Mouse (Mus musculus) embryonic stem cell, embryonic (primary cell): ENCODE measurements at regions not wholly inside any gene's neighbourhood (a gene's known extent, or its start where the extent isn't known, plus 50 kb on each side); places are given as distances from the start of the nearest gene placed in this dataset.

Source experiments
- CTCF ChIA-PET, 4 experiments: fragments of 300-600 bp in 2 of 4; fragments of 350-600 bp in 2 of 4; sonication (Branson Sonifier 250); formaldehyde crosslinking; loops; one replicate each; lab custom pipeline; 2022; ENCODE audit warnings: inconsistent platforms in 2 of 4; lab: Charles Lee
- POLR2A ChIA-PET, 4 experiments: fragments of 300-600 bp in 2 of 4; fragments of 350-600 bp in 2 of 4; sonication (Branson Sonifier 250); formaldehyde crosslinking; loops; one replicate each; lab custom pipeline; 2022; ENCODE audit warnings: antibody characterized with exemption in 4 of 4, inconsistent platforms in 1 of 4; lab: Charles Lee

DNA sequence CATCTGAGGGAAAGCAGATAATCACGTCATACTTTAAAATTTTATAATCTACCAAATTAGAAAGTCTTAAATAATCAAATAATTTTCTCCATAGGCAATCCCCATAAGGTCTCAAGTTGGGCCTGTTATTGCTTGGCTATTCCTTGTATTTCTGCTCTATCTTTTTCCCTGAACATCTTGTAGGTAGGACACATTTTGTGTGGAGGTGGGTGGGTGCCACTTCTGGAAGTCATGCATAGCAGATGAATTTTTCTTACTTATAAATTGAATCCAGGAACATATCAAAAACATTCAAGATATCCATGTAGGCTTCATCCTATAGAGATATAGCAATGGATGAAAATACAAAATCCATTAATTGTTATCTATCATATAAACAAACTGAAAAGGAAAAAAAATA is 1418.7 kb downstream of the Cdh11 start:
- ChIA-PET POLR2A (no interaction called here), CTCF (no interaction called here)

DNA sequence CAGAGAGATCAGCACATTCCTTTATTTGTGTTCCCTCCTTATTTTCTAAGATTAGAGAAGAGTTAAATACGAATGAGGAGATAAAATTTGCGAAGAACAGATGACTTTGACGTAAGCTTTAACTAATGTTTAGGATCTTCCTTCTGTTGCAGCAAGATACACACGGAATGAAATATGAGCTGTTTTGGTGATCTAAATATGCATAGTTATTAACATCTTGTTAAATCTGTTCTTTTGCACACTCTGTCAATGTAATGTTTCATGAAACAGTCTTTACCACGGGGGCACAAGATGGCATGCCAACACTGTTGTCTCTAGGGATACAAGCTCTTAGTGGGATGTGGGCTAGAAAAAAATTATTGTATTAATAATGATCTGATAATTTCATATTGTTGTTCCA is 1434.6 kb downstream of the Cdh11 start:
- CTCF ChIA-PET, result no interaction called here
- POLR2A ChIA-PET, result no interaction called here

DNA sequence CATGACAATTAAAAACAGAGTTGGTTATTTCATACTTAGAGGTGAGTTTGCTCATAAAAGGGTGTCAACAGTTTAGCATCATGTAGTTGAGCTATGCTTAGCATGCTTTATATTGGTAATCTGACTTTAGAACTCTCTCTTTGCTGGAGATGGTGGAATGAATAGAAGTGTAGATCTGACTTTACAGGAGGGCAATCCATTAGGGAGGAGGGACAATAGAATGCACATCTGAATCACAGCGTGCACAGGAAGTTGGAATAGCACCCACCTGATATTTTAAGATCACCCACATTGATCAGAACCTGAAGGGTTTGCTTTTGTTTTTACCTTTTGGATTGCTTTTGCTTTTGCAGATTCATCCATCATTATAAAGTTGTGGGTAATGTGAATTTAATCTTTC is 1435.7 kb downstream of the Cdh11 start:
- ChIA-PET POLR2A (no interaction called here), CTCF (no interaction called here)

DNA sequence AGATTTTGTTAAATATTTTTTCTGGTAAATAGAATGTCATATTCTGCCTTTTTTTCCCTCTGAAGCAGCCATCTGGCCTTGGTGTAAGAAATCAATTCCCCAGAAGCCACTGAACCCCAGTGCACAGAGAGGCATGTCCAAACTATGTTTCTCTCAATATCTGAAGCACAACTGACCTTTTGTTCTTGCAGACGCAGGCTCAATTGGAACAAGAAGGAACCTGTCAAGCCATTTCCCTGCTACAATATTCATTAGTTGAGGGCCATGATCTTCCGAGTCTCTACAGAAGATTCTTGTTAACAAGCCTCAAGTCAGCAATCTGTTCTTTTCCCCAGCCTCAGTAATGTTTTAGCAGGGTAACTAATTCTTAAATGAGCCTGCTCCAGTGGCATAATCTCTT is 1456.2 kb downstream of the Cdh11 start:
- CTCF ChIA-PET, result no interaction called here

DNA sequence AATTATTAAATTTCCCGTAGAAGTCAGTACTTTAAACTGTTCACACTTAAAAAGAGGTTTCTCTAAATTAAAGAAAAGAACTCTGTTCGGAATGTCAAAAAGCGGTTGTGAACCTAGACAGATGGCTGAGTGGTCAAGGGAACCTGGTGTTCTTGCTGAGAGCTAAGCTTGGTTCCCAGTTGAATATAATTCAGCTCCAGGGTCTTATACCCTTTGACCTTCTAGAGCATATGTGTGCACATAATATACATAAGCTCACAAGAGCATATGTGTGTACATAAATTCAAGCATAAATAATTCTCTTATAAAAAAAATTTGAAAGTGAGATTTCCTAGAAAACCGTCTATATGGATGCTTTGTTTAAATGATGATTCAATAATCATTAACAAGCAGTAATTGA is 1456.7 kb downstream of the Cdh11 start:
- ChIA-PET POLR2A (no interaction called here), CTCF (no interaction called here)

More for the DNA sequence above, 1456.2 kb downstream of the Cdh11 start:
- POLR2A ChIA-PET, result no interaction called here

DNA sequence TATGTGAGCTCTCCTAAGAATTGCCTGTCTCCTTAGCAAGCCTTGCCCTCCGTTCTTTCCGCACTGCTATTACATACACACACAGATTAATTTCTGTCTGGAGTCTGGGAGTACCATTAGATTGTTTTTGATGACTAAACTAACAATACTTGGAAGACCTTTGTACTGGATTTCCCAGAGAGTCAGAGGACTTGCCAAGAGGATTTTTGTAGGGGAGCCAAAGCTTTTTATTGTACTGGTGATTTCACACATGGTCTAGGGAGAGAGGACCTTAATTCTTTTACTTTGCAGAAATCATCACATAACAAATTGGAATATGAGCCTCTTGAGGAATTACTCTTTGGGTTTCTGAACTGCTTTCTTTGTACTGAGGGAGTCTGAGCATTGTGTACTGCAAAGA is 1486.9 kb downstream of the Cdh11 start:
- POLR2A ChIA-PET, result no interaction called here
- CTCF ChIA-PET, result no interaction called here

DNA sequence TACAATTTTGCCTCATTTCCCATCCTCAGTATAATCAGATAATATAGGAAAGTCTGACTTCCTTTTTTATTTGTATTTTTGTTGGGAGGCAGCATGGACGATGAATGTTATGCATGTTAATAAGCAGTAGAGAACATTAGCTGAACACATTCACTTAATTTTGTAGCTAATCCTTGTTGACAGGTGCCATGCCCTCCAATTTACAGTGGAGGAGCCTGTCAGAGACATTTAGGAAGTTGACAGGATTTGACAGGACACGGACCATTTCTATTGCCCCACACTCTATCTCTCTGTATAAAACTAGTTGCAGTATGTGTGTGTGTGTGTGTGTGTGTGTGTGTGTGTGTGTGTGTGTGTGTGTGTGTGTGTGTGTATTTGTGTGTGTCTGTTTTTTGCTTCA is 1495.4 kb downstream of the Cdh11 start:
- POLR2A ChIA-PET, result interaction anchor here in 1 of 4 experiments (0.6 kb wide), 1 partner anchor 162 kb away, joined by 5 read pairs; no protein-coding TSS in a partner anchor

DNA sequence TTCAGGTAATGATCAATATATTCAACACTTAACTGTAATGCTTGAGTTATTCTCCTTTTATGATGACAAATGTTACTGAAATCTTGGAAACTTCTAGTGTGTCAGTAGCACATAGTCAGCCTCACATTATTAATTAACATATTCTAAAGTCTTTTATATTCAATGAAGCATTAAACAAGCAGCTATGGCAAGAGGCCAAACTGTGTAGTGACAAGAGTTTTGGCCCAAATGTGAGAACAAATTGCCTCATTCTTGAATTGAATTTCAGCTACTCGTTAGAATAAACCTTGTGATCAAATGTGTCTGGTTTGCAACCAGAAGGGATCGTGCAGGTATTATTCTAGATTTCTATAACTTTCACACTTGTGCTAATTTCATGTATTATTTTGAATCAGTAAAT is 1542.8 kb downstream of the Cdh11 start:
- POLR2A ChIA-PET, result no interaction called here
- CTCF ChIA-PET, result no interaction called here

More for the DNA sequence above, 1495.4 kb downstream of the Cdh11 start:
- CTCF ChIA-PET, result no interaction called here

DNA sequence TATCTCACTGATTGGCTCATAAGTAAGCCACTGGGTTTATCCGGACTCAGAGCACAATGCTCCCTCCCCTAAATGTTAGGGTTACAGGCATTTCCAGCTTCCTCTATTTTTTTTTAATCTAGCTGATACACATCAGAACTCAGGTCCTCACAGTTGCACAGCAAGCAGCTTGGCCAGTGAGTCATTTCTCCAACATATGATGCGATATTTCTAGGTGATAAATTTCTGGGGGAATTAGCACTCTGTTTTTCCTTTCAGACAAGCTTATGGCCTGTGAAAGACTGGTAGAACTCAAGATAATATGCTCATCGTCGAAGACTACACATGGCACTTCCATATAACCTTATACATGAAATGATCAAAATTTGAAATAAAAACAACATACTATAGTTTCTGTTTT is 1543.6 kb downstream of the Cdh11 start:
- ChIA-PET POLR2A (no interaction called here), CTCF (no interaction called here)

DNA sequence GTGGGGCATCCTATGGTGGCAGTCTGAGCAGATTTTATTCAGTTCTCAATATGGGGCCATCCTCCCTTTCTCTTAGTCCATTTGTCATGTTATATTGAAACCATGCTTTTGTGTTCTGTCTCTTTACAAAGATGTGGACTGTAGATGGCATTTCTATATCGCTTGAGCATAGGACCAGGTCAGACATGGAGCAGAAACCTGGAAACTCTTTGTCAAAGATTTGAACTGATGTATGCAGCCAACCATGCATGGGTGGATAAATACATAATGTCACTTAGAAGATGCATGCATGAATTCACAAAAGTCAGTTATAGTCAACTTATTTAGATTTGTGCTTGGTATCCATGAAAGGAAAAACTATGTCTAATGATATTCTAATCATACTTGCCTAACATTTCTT is 1587.5 kb downstream of the Cdh11 start:
- POLR2A ChIA-PET, result no interaction called here
- CTCF ChIA-PET, result no interaction called here

DNA sequence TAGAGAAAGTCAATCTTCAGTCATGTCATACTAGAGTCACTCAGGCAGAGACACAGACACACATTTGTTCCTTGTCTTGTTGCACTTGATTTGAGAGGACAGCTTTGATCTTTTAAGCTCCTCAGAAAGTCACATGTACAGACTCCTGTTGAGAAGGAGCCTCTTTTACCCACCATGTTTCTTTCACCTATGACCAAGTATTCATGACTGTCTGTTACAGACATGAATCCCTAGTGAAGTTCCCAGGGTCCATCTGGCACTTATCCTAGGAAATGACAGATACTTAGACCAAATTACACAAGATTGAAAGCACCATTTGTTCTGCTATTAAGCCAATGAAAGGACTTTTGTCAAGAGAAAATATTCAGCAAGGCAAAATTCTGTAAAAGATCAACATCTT is 1588.7 kb downstream of the Cdh11 start:
- ChIA-PET CTCF (no interaction called here), POLR2A (no interaction called here)

DNA sequence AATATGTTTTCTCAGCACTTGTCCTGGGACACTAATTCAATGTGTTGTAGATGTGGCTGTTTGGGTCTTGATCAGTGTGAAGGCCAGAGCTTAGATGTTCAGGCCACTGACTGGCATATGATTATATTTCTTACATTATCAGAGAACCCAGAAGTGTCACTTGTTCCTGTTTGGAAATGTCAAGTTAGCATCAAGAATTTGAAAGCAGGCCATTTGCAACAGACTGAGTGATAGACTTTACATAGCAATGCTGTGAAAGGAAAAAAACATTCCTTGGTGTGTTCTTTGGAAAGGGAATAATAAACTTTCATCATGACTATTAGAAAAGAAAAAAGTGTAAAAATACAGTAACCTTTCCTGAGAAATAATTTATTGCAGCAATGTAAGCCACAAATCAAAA is 1596.9 kb downstream of the Cdh11 start:
- CTCF ChIA-PET, result no interaction called here
- POLR2A ChIA-PET, result no interaction called here

DNA sequence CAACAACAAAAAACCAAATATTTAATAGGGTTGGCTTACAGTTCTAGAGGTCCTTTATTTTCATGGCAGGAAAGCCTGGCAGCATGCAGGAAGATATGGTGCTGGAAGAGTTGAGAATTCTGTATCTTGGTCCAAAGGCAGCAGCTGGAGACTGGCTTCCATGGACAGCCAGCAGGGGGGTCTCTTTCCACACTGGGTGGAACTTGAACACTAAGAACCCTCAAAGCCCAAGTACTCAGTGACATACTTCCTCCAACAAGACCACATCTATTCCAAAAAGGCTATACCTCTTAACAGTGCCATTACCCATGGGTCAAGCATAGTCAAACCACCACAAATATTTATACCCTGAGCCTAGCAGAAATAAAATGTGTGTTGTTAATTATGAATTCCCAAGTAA is 1630.5 kb downstream of the Cdh11 start:
- CTCF ChIA-PET, result no interaction called here
- POLR2A ChIA-PET, result interaction anchor here in 1 of 4 experiments (0.6 kb wide), 1 partner anchor 607 kb away, joined by 6 read pairs; no protein-coding TSS in a partner anchor
